Mouse (Mus musculus) A20 (cell line): ENCODE data around the gene Raf1.
"Not testable (repeated sequence)": the region's sequence is repeated elsewhere in the genome, so short reads cannot be mapped to it uniquely, and the experiment has no call there.

Experiments used
- DNase-seq: peaks from one replicate; pipeline ENCODE4 v3.0.0-alpha.2; 2011; ENCODE audit warnings: low read depth, low spot score

Raf1 gene

GRCm38 (mm10) chr6:115681066-115681465 lies 4.6 kb upstream of the Raf1 start:
- DNase-seq, result no peak

DNA sequence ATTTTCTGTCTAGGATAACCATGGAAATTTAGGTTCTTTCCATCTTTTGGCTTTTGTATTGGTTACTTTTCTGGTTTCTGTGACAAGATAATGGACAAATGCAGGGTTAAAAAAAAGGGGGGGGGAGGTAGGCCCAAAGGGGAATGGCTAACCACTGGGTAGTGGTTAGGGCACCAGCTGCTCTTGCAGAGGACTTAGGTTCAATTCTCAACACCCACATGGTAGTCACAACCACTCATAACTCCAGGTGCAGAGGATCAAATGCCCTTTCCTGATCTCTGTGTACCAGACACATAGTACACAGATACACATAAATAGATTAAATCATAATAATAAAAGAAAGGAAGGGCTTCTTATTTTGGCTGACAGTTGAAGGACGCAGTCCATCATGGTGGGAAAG lies 1.6 kb upstream of the Raf1 start:
- DNase-seq, result no peak

DNA sequence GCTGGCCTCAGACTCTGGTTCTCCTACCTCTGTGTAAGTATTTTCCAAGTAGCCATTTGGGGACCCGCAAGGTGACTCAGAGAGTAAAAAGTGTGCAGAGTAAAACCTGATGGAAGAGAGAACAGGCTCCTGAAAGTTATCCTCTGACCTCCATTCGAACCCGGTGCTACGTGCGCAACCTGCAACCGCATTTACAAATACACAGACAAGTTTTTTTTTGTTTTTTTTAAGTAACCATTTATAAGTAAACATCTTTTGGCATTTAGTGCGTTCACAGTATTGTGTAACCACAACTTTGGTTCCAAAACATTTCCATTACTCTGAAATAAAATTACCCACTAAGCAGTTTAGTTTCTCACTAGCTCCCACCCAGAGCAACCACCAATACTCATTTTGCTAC lies 1.0 kb upstream of the Raf1 start:
- no peak for DNase-seq

- DNase-seq, result peak; percentile 68
Measured at GRCm38 (mm10) chr6:115675508-115676336, 713 bp downstream of the Raf1 start.

GRCm38 (mm10) chr6:115675166-115675507 lies 1.3 kb downstream of the Raf1 start:
- DNase-seq, result peak; percentile 48

- no peak for DNase-seq
Measured at GRCm38 (mm10) chr6:115674316-115674715, 2.1 kb downstream of the Raf1 start.

DNA sequence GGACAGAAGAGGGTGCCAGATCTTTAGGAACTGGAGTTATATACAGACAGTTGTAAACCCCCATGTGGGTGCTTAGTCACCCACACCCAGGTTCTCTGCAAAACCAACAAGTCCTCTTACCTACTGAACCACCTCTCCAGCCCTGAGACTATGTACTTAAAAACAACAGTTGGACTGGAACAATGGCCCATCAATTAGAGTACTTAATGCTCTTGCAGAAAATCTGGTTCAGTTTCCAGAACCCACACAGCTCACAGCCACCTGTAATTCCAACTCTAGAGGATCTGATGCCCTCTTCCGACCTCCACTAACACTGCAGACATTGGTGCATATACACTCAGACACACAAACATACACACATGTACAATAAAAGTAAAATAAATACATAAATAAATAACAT lies 3.7 kb downstream of the Raf1 start:
- DNase-seq, result no peak

DNA sequence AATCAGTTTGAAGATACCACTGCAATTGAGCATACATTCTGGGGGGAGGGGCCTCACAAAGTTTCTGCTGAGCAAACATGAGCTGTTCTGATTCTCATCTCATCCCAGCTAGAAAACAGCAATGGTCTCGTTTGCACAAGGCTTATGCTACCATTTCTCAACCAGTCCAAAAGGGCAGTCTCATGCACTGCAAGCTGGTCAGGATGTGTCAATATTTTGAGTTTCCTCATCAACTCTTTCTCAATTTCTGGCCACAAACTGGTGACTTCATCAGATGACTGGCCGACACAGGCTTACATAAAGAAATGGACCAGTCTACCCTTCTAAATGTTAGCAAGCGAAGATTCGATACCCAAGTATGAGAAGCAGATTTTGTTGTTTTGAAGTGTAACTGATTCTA lies 9.8 kb downstream of the Raf1 start:
- no peak for DNase-seq

DNA sequence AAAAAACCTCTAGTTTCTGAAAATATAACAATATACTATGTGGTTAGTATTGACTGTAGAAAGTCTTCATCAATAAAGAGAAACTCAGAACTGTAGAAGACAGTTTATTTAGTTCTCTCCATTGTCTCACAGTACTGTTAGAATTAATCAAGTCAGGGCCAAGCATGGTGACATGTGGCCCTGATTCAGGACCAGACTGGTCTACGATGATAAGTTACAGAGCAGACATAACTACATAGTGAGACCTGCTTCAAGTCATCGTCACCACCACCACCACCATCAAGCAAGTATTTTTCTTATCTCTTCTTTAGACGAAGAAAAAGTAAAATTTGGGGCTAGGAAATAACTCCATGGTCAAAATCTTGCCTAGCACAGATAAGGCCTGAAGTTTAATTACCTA lies 12.2 kb downstream of the Raf1 start:
- DNase-seq, result no peak

DNA sequence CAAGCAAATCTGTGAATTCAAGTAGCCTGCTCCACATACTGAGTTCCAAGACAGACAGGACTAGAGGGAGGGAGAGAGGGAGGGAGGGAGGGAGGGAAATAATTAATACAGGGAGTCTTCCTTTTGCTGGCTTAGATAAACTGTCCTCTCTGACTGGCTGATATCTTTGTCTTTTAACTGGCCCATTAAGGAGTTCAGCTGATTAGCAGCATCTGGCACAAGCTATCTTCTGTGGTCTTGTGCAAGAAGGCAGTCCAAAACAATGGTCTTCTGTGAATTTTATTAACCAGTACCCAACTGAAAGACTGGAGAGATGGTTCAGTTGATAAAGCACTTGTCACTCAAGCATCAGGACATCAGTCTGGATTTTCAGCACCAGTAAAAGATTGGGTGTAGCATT lies 17.6 kb downstream of the Raf1 start:
- no peak for DNase-seq

GRCm38 (mm10) chr6:115653939-115654338 lies 22.5 kb downstream of the Raf1 start:
- DNase-seq, result no peak

DNA sequence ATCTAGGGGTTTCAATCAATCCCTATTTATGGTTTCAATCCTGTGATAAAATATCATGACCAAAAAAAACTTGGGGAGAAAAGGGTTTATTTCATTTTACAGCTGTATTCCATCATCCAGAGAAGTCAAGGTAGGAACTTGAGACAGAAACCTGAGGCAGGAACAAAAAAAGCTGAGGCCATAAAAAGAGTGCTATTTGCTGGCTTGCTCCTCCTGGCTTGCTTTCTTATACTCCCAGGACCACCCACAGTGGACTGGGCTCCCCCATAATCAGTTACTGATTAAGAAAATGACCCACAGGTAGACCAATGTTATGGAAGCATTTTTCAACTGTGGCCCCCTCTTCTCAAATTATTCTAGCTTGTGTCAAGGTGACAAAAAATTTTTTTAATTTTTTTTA lies 24.7 kb downstream of the Raf1 start:
- no peak for DNase-seq

DNA sequence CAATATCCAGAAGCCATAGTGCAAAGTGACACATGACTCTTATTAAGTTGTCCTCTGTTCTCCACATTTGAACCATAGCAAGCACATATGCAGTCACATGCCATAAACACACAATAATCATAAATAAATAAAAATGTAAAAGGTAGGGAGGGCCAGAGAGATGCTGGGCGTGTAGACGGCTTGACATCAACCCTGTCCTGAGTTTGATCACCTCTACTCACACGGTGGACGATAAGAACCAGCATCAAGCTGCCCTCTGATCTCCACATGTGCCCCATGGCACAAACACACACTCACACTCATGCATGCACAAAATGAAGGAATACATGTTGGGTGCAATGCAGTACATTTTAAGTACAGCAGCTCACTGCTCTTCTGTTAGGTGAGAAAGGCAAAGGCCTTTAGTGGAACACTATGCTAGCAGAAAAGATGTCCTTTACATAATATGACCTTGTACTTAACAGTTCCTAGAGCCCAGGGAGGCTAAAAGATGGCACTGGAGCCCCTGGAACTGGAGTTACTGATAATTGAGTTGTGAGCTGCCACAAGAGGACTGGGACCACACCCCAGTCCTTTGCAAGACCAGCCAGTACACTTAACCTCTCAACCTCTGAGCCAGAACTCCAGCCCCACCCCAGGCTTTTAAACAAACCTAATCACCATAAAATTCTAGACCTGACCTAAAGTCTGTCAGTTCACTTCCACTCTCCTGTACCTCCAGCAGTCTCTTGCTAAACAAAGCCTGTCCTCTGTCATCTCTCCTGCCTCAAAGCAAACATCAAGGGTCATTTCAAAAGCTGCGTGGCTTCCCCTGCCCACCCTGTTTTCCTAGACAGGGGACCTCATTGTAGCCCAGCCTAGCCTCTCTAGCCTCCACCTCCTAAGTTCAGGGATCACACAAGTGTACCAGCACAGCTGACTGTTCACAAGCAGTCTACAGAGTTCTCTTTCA lies 25.7 kb downstream of the Raf1 start:
- DNase-seq, result no peak

GRCm38 (mm10) chr6:115649792-115650365 lies 26.6 kb downstream of the Raf1 start:
- peak; percentile 35 for DNase-seq

DNA sequence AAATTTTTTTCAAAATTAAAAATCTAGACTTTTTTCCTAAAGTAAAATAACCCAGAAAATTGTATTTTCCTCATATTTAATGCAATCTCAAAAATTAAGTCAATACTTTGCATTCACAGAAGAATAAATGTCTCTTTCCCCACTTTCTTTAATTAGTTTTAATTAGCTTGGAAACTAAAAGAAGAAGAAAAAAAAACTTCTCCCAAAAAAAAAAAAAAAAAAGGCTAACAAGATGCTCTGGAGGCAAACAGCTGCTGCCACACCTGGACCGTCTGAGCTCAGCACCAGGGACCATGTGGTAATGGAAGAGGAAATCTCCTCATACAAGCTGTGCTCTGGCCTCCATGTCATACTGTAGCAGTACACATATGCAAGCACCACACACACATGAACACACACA lies 33.1 kb downstream of the Raf1 start:
- no peak for DNase-seq

DNA sequence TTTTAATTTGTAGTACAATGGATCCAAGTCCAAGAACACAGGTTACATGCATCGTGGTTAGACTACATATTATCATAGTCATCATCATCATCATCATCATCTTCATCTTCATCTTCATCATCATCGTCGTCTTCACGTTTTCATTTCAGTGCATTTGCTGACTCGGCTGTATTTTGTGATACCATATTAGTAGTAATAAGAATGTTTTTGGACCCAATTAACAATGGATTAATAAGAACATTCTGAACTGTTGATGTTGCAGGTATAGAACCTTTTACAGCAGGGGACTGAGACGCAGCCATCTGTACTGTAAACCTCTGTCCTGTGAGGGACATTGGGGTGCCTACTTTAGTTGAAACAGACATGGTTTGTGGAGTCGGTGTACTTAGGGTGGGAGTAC lies 38.2 kb downstream of the Raf1 start:
- DNase-seq, result not testable (repeated sequence)

DNA sequence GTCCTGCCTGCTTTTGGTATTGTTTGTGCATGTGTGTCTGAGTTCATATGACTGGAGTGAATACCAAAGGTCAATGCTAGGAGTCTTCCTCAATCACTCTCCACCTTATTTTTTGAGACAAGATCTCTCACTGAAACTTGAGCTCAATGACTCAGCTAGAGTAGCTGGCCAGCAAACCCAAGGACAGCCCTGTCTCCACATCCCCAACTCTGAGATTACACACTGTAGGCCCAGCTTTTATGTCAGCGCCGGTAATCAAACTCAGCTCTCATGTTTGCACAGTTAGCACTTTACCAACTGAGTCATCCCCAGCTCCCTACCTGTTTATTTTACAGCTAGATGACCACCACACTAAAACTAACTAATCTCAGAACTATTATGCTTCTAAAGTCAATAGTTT lies 42.4 kb downstream of the Raf1 start:
- DNase-seq, result no peak

- DNase-seq, result no peak
Measured at GRCm38 (mm10) chr6:115631056-115631795, 45.2 kb downstream of the Raf1 start.

- DNase-seq, result no peak
Measured at GRCm38 (mm10) chr6:115626121-115626520, 50.3 kb downstream of the Raf1 start.

GRCm38 (mm10) chr6:115620942-115621341 lies 55.5 kb downstream of the Raf1 start:
- no peak for DNase-seq

DNA sequence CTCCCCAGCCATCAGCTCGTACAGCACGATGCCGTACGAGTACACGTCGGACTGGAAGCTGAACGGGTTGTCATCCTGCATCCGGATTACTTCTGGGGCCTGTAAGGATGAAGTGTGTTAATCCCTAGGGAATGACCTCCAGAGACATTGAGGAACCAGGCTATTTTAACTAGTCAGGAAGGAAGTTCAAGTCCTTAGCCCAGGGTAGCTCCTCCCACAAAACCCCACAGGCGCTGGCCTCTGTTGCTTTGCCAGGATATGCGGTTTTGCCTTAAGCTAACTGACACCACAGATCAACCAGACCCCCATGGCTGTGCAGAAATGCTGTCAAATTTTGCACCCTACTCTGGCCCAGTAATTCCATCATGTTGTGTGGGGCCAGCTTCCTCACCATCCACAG lies 56.6 kb downstream of the Raf1 start:
- DNase-seq, result no peak

DNA sequence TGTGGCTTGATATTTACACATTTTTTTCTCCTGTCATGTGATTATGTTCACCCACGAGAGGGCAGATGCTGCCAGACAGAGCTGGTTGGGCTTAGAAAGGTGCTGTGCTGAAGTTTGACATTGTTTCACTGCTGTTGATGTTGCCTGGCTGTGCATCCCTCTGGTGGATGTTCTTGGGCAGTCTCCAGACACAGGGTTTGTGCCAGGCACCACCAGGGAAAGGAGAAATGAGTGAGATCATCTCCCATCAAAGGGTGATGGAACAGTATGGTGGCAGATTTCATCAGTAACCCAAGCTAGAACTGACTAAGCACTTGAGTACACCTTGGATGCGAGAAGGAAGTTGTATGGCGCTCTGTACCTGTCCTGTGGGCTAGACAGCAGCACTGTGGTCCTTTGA lies 60.5 kb downstream of the Raf1 start:
- no peak for DNase-seq
